Mouse (Mus musculus): ENCODE data around the gene Kctd10.

DNA sequence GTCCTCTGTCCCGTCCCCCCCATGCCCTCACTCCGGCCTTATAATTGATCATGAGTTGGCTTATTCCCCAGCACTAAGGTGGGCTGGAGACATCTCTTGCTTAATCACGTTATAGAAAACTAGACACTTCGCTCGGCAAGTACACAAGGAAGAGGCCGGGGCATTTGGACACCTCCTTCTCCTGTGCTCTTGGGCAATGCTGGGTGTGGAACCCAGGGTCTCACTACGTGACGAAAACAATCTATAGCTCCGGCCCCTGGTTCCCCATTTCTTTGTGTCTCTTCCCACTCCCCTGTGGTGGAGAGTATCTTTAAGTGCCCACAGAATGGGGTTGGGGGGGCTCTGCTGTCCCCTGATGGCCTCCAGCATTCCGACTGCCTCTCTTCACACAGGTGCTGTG lies 33.3 kb downstream of the Kctd10 start:
- TF ChIP-seq CTCF (IDR thresholded peaks at IDR 0.05; ENCODE audit: extremely low read depth, insufficient read depth, insufficient read length, insufficient replicate concordance) (no peak), POLR2A (IDR thresholded peaks at IDR 0.05; ENCODE audit: low read depth, low read length) (no peak)
